Mouse (Mus musculus) natural killer cell, adult 2 months (primary cell): ENCODE measurements around the gene Map4k3.
A peak's percentile ranks its signal among the peaks of the same experiment; 100 is the strongest.

Experiments
- DNase-seq, 2 experiments: peaks; one replicate each; pipeline ENCODE4 v3.0.0; 2022; ENCODE audit warnings: low spot score in 2 of 2

The Map4k3 gene

GRCm38 (mm10) chr17:80729825-80730224 lies 1.5 kb upstream of the Map4k3 start:
- DNase-seq: no peak

- no peak for DNase-seq
Measured at GRCm38 (mm10) chr17:80729080-80729749, 930 bp upstream of the Map4k3 start.

DNA sequence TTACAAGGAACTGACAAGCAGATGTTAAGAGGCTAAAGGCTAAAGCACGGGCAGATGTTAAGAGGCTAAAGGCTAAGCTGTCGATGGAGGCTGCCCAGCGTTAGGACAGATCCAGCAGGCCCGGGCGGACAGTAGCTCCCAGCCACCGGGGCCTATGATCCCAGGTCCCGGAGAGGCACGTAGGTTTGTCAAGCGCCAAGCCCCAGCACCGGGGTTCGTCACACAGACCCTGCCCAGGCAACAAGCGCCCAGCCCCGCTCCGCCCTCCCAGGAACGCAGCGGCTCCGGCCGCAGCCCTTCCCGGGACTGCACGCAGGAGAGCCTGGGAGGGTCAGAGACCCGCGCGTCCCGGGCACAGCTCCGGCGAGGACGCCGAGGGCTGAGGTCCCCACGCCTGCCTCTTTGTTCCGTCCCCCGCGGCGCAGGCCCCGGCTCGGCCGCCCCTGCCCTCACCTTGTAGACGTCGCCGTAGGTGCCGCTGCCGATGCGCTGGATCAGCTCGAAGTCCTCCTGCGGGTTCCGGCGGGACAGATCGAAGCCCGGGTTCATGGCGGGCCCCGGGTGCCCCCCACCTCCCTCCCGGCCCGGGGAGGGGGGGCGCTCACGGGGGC lies 839 bp downstream of the Map4k3 start:
- peak; percentile 1 to 16 for DNase-seq

GRCm38 (mm10) chr17:80726821-80727220 lies 1.5 kb downstream of the Map4k3 start:
- DNase-seq: no peak

DNA sequence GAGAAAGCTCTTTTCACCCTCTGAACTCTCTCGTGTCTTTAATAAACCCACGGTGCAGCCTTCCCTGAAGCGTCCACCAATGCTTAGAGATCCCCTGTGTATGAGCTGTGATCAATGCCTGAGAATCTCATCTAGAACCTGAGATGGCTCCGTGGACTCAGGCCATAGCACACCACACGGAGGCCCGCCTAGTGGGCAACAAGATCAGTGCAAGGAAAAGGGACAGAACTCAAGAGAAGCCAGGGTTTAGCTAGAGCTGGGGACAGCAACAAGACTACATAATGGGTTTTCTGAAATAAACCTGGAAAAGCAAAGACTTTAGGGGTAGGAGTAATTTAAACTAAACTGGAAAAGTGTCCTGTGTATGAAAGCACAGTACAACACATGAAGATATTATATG lies 5.2 kb downstream of the Map4k3 start:
- no peak for DNase-seq

DNA sequence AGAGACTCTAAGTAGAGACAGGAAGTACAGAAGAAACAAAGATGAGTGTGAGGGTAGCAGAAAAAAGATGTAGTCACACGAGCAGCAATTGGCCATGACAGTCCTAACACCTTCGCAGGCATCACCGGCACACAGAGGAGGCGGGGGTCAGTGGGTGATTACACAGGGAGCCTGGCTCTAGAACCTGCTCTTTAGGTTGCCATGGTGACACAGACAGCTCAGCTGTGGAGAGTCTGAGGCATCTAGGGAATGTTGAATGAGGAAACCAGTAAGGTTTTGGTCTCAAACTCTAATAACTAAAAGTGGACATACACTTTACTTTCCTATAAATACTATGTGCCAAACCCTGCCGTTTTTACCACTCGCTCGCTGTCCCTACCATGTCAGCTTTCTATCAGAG lies 6.6 kb downstream of the Map4k3 start:
- no peak for DNase-seq

DNA sequence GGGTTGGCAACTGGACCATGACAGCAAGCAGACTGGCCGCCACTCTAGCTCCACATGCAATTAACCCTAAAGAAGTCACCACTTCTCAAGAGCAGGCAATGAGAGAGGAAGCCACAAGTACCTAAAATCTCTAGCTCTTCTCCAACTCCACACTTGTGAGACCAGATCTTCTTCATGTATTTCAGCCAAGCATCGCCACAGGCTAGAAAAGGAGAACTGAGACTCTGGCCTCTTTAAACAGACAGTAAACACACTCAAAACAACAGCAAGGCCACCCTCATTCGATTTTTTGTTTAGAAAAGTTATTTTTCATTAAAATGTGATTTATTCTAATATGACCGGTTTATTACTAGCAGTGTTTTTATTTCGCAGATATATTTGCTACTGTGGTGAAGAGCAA lies 9.0 kb downstream of the Map4k3 start:
- DNase-seq: no peak

GRCm38 (mm10) chr17:80718243-80718642 lies 10.0 kb downstream of the Map4k3 start:
- DNase-seq: no peak

GRCm38 (mm10) chr17:80713588-80713987 lies 14.7 kb downstream of the Map4k3 start:
- no peak for DNase-seq

- no peak for DNase-seq
Measured at GRCm38 (mm10) chr17:80709921-80710838, 18.1 kb downstream of the Map4k3 start.

GRCm38 (mm10) chr17:80708803-80709202 lies 19.5 kb downstream of the Map4k3 start:
- DNase-seq: no peak

DNA sequence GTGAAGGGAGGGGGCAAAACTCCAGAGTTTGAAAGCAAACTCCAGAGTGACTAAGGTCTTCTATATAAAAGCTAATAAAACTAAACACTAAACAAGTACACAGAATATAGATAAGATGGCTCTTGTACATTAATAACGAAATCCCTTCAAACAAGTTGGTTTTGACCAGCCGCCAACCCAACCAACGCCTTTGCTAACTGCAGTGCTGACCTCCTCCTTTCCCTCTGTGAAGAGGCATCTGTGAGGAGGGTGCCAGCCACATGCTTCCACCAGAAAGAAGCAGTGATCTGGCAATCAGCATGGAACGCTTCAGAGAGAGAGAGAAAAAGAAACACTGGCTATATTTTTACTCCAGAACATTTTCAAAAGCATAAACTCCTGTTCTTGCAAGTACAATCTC lies 21.1 kb downstream of the Map4k3 start:
- DNase-seq: no peak

- DNase-seq: no peak
Measured at GRCm38 (mm10) chr17:80706608-80707007, 21.7 kb downstream of the Map4k3 start.

DNA sequence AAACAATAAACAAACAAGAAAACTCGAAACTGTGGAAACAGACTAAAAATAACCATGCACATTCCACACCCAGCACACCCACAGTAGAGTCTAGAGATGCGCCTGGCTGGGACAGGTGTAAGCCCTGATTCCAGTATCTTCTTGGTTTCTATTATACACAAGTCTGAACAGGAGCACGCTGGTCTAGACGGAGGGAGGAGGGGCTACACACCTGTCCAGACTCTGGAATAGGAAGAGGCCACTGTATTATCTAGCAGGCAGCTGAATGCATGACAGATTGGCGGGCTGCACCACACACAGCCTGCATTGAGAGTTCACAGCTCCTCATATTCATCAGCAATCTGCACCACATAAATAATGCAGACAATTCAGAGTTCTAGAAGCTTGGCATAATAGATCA lies 26.6 kb downstream of the Map4k3 start:
- DNase-seq: no peak

GRCm38 (mm10) chr17:80698930-80699329 lies 29.4 kb downstream of the Map4k3 start:
- DNase-seq: no peak

DNA sequence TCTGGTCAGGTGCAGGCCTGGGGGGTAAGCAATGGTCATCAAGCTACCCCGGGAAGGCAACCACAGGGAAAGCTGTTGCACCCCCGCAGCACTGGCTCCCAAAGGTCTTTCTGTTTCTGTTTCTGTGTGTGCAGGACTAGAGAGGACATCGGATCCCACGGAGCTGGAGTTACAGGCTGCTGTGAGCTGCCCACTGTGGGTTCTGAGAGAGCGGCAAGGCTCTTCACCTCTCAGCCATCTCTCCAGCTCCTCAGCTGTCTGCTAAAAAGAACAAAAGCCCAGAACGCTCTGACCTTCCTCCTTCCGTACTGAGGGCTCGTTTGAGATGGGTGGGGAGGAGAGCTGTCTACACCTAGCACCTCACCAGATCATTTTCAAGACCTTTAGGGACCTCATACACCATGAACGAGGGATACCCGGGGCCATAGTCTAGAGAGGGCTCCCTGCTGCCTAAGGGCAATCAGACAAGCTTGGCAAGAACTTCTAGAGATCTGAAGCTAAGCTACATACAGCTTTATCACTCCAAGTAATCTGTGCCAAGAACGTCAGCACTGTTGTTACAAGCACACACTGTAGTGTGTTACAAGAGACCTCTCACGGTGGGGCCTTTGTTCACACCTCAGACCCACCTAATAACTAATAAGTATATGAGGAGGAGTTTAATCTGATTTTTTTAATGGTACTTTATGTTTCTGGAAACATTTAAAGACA lies 29.9 kb downstream of the Map4k3 start:
- no peak for DNase-seq

DNA sequence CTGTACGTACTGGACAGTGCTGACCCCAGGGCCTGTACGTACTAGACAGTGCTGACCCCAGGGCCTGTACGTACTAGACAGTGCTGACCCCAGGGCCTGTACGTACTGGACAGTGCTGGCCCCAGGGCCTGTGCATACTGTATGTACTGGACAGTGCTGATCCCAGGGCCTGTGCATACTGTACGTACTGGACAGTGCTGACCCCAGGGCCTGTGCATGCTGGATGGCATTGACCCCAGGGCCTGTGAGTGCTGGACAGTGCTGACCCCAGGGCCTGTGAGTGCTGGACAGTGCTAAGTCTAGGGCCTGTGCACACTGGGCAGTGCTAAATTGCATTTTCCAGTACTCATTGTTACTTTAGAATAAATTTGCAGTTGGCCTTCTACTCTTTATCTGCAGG lies 31.3 kb downstream of the Map4k3 start:
- DNase-seq: no peak

GRCm38 (mm10) chr17:80696210-80696609 lies 32.1 kb downstream of the Map4k3 start:
- no peak for DNase-seq

DNA sequence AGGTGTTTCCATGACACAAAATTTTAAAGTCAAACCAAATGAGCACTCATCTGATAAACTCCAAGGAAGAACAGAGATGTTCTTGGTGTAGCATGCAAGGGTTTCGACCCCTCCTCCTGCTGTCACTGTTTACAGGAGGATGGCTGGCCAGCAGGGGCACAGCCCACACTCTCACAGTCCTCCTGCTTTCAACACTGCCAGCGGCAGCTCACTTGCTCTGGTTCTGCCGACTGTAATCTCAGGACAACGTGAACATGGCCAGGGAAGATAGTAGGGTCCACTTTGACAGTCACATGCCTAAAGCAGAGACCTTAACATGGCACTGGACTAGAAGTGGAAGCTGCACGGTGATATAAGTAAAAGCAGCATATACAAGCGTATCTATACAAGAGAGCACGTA lies 34.6 kb downstream of the Map4k3 start:
- DNase-seq: no peak

DNA sequence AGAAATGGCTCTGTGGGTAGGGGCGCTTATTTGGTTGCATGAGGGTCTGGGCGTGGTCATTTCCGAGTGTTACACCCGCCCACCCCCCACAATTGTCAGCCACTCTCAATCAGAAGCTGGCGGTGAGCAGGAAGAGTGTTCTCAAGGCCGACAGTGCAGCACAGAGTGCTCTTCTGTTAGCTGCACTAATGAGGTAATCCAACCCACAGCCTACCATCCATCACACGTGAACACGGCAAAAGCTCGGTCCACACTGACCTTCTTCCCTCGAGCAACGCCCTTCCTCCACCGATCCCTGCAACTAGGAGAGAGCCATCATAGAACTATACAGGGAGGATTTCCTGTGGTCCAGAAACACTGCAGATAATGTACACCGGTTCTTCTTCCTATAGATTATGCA lies 36.1 kb downstream of the Map4k3 start:
- DNase-seq: no peak

DNA sequence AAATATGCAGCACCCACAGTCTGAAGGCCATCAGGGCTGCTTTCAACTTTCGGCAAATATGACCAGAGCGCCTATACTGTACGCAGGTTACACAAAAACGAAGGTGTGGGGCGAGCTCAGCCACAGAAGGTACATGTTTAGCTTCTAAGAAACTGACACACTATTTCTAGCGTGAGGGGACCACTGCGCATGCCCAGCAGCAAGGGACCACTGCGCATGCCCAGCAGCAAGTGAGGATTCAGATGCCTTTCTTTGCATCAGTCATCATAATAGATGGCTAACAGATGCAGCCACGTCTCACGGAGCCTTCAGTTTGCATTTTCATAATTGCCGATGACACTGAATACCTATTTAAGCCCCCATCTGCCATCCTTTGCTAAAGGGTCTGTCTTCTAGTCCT lies 39.6 kb downstream of the Map4k3 start:
- DNase-seq: no peak

DNA sequence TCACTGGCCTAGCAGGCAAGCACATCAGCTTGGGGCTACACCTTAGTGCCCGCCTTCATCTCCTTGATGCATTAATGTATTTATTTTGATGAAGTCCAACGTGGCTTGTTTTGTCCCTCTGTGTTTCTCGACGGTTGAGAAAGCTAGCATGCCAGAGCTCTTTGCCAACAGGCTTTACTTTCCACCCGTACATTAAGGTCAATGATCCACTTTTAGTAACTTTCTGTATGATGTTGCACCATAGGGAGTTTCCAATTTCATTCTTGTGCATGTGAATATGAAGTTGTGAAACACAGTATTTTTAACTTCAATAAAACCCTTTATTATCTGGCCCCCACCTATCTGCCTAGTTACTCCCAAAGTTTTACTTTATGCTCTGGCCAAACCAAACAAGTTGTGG lies 42.2 kb downstream of the Map4k3 start:
- DNase-seq: no peak
